Mouse (Mus musculus) hindbrain, postnatal 0 days (tissue): ENCODE measurements around the gene Btbd35f17. TPM values are rescaled to one million over a fixed set of nuclear protein-coding genes. Genes with fewer than 3 reads are reported as not detected.
"Not testable (repeated sequence)": the region's sequence is repeated elsewhere in the genome, so short reads cannot be mapped to it uniquely, and the experiment has no call there.

Experiments used
- ATAC-seq: fragments of 200-750 bp; cut with Nextera tagmentation; 2 replicates; pipeline ENCODE4 v1.8.0; 2017; ENCODE audit warnings: mild to moderate bottlenecking, moderate TSS enrichment, moderate library complexity
- DNase-seq: peaks from one replicate; pipeline ENCODE4 v3.0.0-alpha.2; 2015; ENCODE audit warnings: low spot score
- H3K27ac ChIP-seq: fragments of 300-500 bp; sonication (generic); 2 replicates; pipeline ENCODE4 v1.5.1; 2014; ENCODE audit warnings: mild to moderate bottlenecking
- H3K27me3 ChIP-seq: fragments of 300-500 bp; sonication (generic); 2 replicates; pipeline ENCODE4 v1.6.1; 2014; ENCODE audit warnings: low read length, mixed read lengths; ENCODE audit not compliant: insufficient read depth
- H3K36me3 ChIP-seq: fragments of 300-500 bp; sonication (generic); 2 replicates; pipeline ENCODE4 v1.6.1; 2014; ENCODE audit warnings: low read length, mixed read lengths; ENCODE audit not compliant: insufficient read depth
- H3K4me1 ChIP-seq: fragments of 300-500 bp; sonication (generic); 2 replicates; pipeline ENCODE4 v1.6.1; 2014; ENCODE audit warnings: antibody characterized with exemption, low read length, mixed read lengths; ENCODE audit not compliant: insufficient read depth
- H3K4me2 ChIP-seq: fragments of 300-500 bp; sonication (generic); 2 replicates; pipeline ENCODE4 v1.6.1; 2014; ENCODE audit warnings: low read depth, mild to moderate bottlenecking, low read length, moderate library complexity, mixed read lengths
- H3K4me3 ChIP-seq: fragments of 300-500 bp; sonication (generic); 2 replicates; pipeline ENCODE4 v1.5.1; 2014; ENCODE audit warnings: low read length
- H3K9ac ChIP-seq: fragments of 300-500 bp; sonication (generic); replicated peaks from 2 replicates; pipeline ENCODE4 v1.6.1; 2014; ENCODE audit warnings: mild to moderate bottlenecking, low read length, moderate library complexity, mixed read lengths
- H3K9me3 ChIP-seq: fragments of 300-500 bp; sonication (generic); 2 replicates; pipeline ENCODE4 v1.6.1; 2016; ENCODE audit warnings: low read length, mixed read lengths
- WGBS: fragments of 180-500 bp; shearing (Covaris S2); extraction: QIAGEN DNeasy Blood & Tissue Kit; methylation state at CpG from one replicate; pipeline ENCODE4 v1.1.7; 2014; 5-methylcytosine and 5-hydroxymethylcytosine counted together
- polyA plus RNA-seq: library from polyadenylated mRNA; unstranded; fragments of >200 nt; fragmentation: Nextera tagmentation; extraction: Ambion mirVana; gene quantifications from 2 replicates; pipeline ENCODE4 v1.2.1, GENCODE M21; 2015
- total RNA-seq: library from RNA; depleted of rRNA; stranded (reverse); fragments of >200 nt; gene quantifications from 2 replicates; pipeline ENCODE4 v1.2.3, GENCODE M21; 2014; rRNA removed

The Btbd35f17 gene
- total RNA-seq (not detected in 2 replicates), polyA plus RNA-seq (not detected in 2 replicates)

- not testable (repeated sequence) for H3K27me3 ChIP-seq, DNase-seq, H3K27ac ChIP-seq, H3K9me3 ChIP-seq, H3K9ac ChIP-seq, H3K4me3 ChIP-seq, ATAC-seq, H3K4me1 ChIP-seq, H3K36me3 ChIP-seq, H3K4me2 ChIP-seq
- 88% methylated on average over 1 of the region's 4 CpGs for WGBS
Observed at GRCm38 (mm10) chrX:4370336-4370735, at the start of gene Btbd35f17. Gene Btbd35f17, plus strand, starts transcription at chrX:4370636.

Other genes with a start within 250 kb of the Btbd35f17 start
- gene Btbd35f28, start 174.1 kb upstream of the Btbd35f17 start, total RNA-seq = not detected in 2 replicates
- not detected in 2 replicates for gene Btbd35f28, start 174.1 kb upstream of the Btbd35f17 start, polyA plus RNA-seq
- not detected in 2 replicates for gene Btbd35f20, start 79.4 kb upstream of the Btbd35f17 start, total RNA-seq
- gene Btbd35f20, start 79.4 kb upstream of the Btbd35f17 start, polyA plus RNA-seq = not detected in 2 replicates